Mouse (Mus musculus): Measurements from ENCODE around the gene Capn11. TPM values are rescaled to one million over a fixed set of nuclear protein-coding genes. Genes with fewer than 3 reads are reported as not detected.
"Not testable (repeated sequence)": the region's sequence is repeated elsewhere in the genome, so short reads cannot be mapped to it uniquely, and the experiment has no call there.

Capn11 gene
- polyA plus RNA-seq, 1 experiment from 2014 or later, result 0.41 TPM

GRCm38 (mm10) chr17:45626577-45627134, 32.5 kb downstream of the Capn11 start:
- no peak overlapping the region for H3K27ac ChIP-seq (ENCODE audit: low read length)
- 23% methylated on average over 15 of the region's 15 CpGs for WGBS (ENCODE audit: insufficient replicate concordance)
- no peaks in the 10 kb centered on the region for H3K36me3 ChIP-seq (ENCODE audit: control insufficient read depth, insufficient read depth)
- H3K4me1 ChIP-seq (ENCODE audit: control insufficient read depth, low read depth, low read length), result peaks cover 17% of the 10 kb centered on the region
- H3K4me3 ChIP-seq (ENCODE audit: low read depth, low read length), result no peak overlapping the region
- no peaks in the 10 kb centered on the region; the same call in 1 of the 2 replicates for H3K27me3 ChIP-seq (ENCODE audit: control insufficient read depth, insufficient read depth, low read depth, low read length)
- H3K9me3 ChIP-seq (replicated peaks; ENCODE audit: control insufficient read depth, low read length), result no peaks in the 10 kb centered on the region
- H3K4me2 ChIP-seq (ENCODE audit: low read depth, low read length), result 0 out of 2 replicates have a peak overlapping the region, but pooled peaks have one; percentile 23
- H3K9ac ChIP-seq (ENCODE audit: low read depth, low read length), result no peak overlapping the region
- no peak for ATAC-seq (ENCODE audit: low read depth)

- not testable (repeated sequence) for H3K9me3 ChIP-seq (replicated peaks; ENCODE audit: control insufficient read depth, low read length); H3K9ac ChIP-seq (ENCODE audit: low read depth, low read length); H3K4me2 ChIP-seq (ENCODE audit: low read depth, low read length); H3K36me3 ChIP-seq (ENCODE audit: control insufficient read depth, insufficient read depth); ATAC-seq (ENCODE audit: low read depth); H3K4me3 ChIP-seq (ENCODE audit: low read depth, low read length); H3K27ac ChIP-seq (ENCODE audit: low read length); H3K27me3 ChIP-seq (ENCODE audit: control insufficient read depth, insufficient read depth, low read depth, low read length)
- peaks cover 23% of the 10 kb centered on the region for H3K4me1 ChIP-seq (ENCODE audit: control insufficient read depth, low read depth, low read length)
- 72% methylated on average over 7 of the region's 8 CpGs for WGBS (ENCODE audit: insufficient replicate concordance)
These were observed 35.7 kb downstream of the Capn11 start for GRCm38 (mm10) chr17:45623425-45623824.

GRCm38 (mm10) chr17:45619386-45620256, 39.5 kb downstream of the Capn11 start:
- H3K9ac ChIP-seq (ENCODE audit: low read depth, low read length), result peak overlapping the region; percentile 58
- H3K36me3 ChIP-seq (ENCODE audit: control insufficient read depth, insufficient read depth), result no peaks in the 10 kb centered on the region
- peak overlapping the region; percentile 82 for H3K27ac ChIP-seq (ENCODE audit: low read length)
- no peaks in the 10 kb centered on the region for H3K9me3 ChIP-seq (replicated peaks; ENCODE audit: control insufficient read depth, low read length)
- no peaks in the 10 kb centered on the region for H3K27me3 ChIP-seq (ENCODE audit: control insufficient read depth, insufficient read depth, low read depth, low read length)
- H3K4me3 ChIP-seq (ENCODE audit: low read depth, low read length), result peak overlapping the region; percentile 43
- peak; percentile 67 for ATAC-seq (ENCODE audit: low read depth)
- peak overlapping the region; percentile 59 for H3K4me2 ChIP-seq (ENCODE audit: low read depth, low read length)
- peaks cover 15% of the 10 kb centered on the region for H3K4me1 ChIP-seq (ENCODE audit: control insufficient read depth, low read depth, low read length)
- WGBS (ENCODE audit: insufficient replicate concordance), result 3% methylated on average over 20 of the region's 20 CpGs

GRCm38 (mm10) chr17:45618941-45619385, 40.2 kb downstream of the Capn11 start:
- peaks cover 15% of the 10 kb centered on the region for H3K4me1 ChIP-seq (ENCODE audit: control insufficient read depth, low read depth, low read length)
- peak; percentile 62 for ATAC-seq (ENCODE audit: low read depth)
- H3K36me3 ChIP-seq (ENCODE audit: control insufficient read depth, insufficient read depth), result no peaks in the 10 kb centered on the region
- H3K27me3 ChIP-seq (ENCODE audit: control insufficient read depth, insufficient read depth, low read depth, low read length), result no peaks in the 10 kb centered on the region
- H3K9me3 ChIP-seq (replicated peaks; ENCODE audit: control insufficient read depth, low read length), result no peaks in the 10 kb centered on the region
- H3K27ac ChIP-seq (ENCODE audit: low read length), result peak overlapping the region; percentile 82
- peak overlapping the region; percentile 59 for H3K4me2 ChIP-seq (ENCODE audit: low read depth, low read length)
- H3K9ac ChIP-seq (ENCODE audit: low read depth, low read length), result peak overlapping the region; percentile 58
- 9% methylated on average over 8 of the region's 8 CpGs for WGBS (ENCODE audit: insufficient replicate concordance)
- H3K4me3 ChIP-seq (ENCODE audit: low read depth, low read length), result peak overlapping the region; percentile 43

GRCm38 (mm10) chr17:45617655-45618054, 41.5 kb downstream of the Capn11 start:
- WGBS (ENCODE audit: insufficient replicate concordance), result 64% methylated on average over 6 of the region's 6 CpGs
- Histone ChIP-seq H3K4me2 (ENCODE audit: low read depth, low read length) (no peak overlapping the region), H3K9ac (ENCODE audit: low read depth, low read length) (no peak overlapping the region), H3K27me3 (ENCODE audit: control insufficient read depth, insufficient read depth, low read depth, low read length) (no peaks in the 10 kb centered on the region; the same call in 1 of the 2 replicates), H3K4me1 (ENCODE audit: control insufficient read depth, low read depth, low read length) (peaks cover 15% of the 10 kb centered on the region), H3K36me3 (ENCODE audit: control insufficient read depth, insufficient read depth) (no peaks in the 10 kb centered on the region), H3K27ac (ENCODE audit: low read length) (no peak overlapping the region), H3K9me3 (replicated peaks; ENCODE audit: control insufficient read depth, low read length) (no peaks in the 10 kb centered on the region), H3K4me3 (ENCODE audit: low read depth, low read length) (no peak overlapping the region)
- no peak for ATAC-seq (ENCODE audit: low read depth)

- Histone ChIP-seq H3K9me3 (replicated peaks; ENCODE audit: control insufficient read depth, low read length) (no peaks in the 10 kb centered on the region), H3K4me2 (ENCODE audit: low read depth, low read length) (no peak overlapping the region), H3K4me1 (ENCODE audit: control insufficient read depth, low read depth, low read length) (peaks cover 15% of the 10 kb centered on the region), H3K9ac (ENCODE audit: low read depth, low read length) (no peak overlapping the region), H3K36me3 (ENCODE audit: control insufficient read depth, insufficient read depth) (no peaks in the 10 kb centered on the region), H3K4me3 (ENCODE audit: low read depth, low read length) (no peak overlapping the region), H3K27me3 (ENCODE audit: control insufficient read depth, insufficient read depth, low read depth, low read length) (no peaks in the 10 kb centered on the region; the same call in 1 of the 2 replicates), H3K27ac (ENCODE audit: low read length) (no peak overlapping the region)
- no peak for ATAC-seq (ENCODE audit: low read depth)
- WGBS (ENCODE audit: insufficient replicate concordance), result 62% methylated on average over 3 of the region's 3 CpGs
These were observed 42.4 kb downstream of the Capn11 start for GRCm38 (mm10) chr17:45616679-45617078.

- H3K27ac ChIP-seq (ENCODE audit: low read length), result no peak overlapping the region
- peaks cover 15% of the 10 kb centered on the region for H3K4me1 ChIP-seq (ENCODE audit: control insufficient read depth, low read depth, low read length)
- H3K9ac ChIP-seq (ENCODE audit: low read depth, low read length), result no peak overlapping the region
- ATAC-seq (ENCODE audit: low read depth), result no peak
- 53% methylated on average over 4 of the region's 4 CpGs for WGBS (ENCODE audit: insufficient replicate concordance)
- no peaks in the 10 kb centered on the region for H3K9me3 ChIP-seq (replicated peaks; ENCODE audit: control insufficient read depth, low read length)
- no peak overlapping the region for H3K4me2 ChIP-seq (ENCODE audit: low read depth, low read length)
- H3K36me3 ChIP-seq (ENCODE audit: control insufficient read depth, insufficient read depth), result no peaks in the 10 kb centered on the region
- H3K27me3 ChIP-seq (ENCODE audit: control insufficient read depth, insufficient read depth, low read depth, low read length), result no peaks in the 10 kb centered on the region; the same call in 1 of the 2 replicates
- H3K4me3 ChIP-seq (ENCODE audit: low read depth, low read length), result no peak overlapping the region
These were observed 43.0 kb downstream of the Capn11 start for GRCm38 (mm10) chr17:45616046-45616650.

- Histone ChIP-seq H3K9ac (ENCODE audit: low read depth, low read length) (no peak overlapping the region), H3K9me3 (replicated peaks; ENCODE audit: control insufficient read depth, low read length) (no peaks in the 10 kb centered on the region), H3K27me3 (ENCODE audit: control insufficient read depth, insufficient read depth, low read depth, low read length) (no peaks in the 10 kb centered on the region; the same call in 1 of the 2 replicates), H3K27ac (ENCODE audit: low read length) (no peak overlapping the region), H3K36me3 (ENCODE audit: control insufficient read depth, insufficient read depth) (no peaks in the 10 kb centered on the region), H3K4me3 (ENCODE audit: low read depth, low read length) (no peak overlapping the region), H3K4me1 (ENCODE audit: control insufficient read depth, low read depth, low read length) (peaks cover 12% of the 10 kb centered on the region), H3K4me2 (ENCODE audit: low read depth, low read length) (no peak overlapping the region)
- ATAC-seq (ENCODE audit: low read depth), result no peak
- 50% methylated on average over 7 of the region's 7 CpGs for WGBS (ENCODE audit: insufficient replicate concordance)
These were observed 46.2 kb downstream of the Capn11 start for GRCm38 (mm10) chr17:45612921-45613320.
